Mouse (Mus musculus) C2C12 (cell line): ENCODE data around the gene Elfn2. TPM values are rescaled to one million over a fixed set of nuclear protein-coding genes. Genes with fewer than 3 reads are reported as not detected.

Source experiments
- H3K27me3 ChIP-seq: one replicate; pipeline ENCODE4 v1.6.1; 2011; ENCODE audit not compliant: control insufficient read depth, insufficient read depth, insufficient read length
- H3K36me3 ChIP-seq: one replicate; pipeline ENCODE4 v1.6.1; 2011; ENCODE audit not compliant: control insufficient read depth, insufficient read depth
- H3K4me3 ChIP-seq: one replicate; pipeline ENCODE4 v1.5.1; 2011; ENCODE audit warnings: mild to moderate bottlenecking, control low read depth; ENCODE audit not compliant: poor library complexity, insufficient read depth, severe bottlenecking
- H3K79me2 ChIP-seq: one replicate; pipeline ENCODE4 v1.6.1; 2011; ENCODE audit not compliant: control insufficient read depth, insufficient read depth
- H3K79me3 ChIP-seq: one replicate; pipeline ENCODE4 v1.6.1; 2011; ENCODE audit warnings: low read depth, control low read depth
- H3ac ChIP-seq: one replicate; pipeline ENCODE3; 2011; ENCODE audit warnings: low read depth; ENCODE audit not compliant: control insufficient read depth, insufficient read length
- CEBPB ChIP-seq: IDR thresholded peaks from one replicate; pipeline ENCODE4 v1.6.1; 2011; ENCODE audit warnings: low read depth, mild to moderate bottlenecking, control low read depth, moderate library complexity
- CTCF ChIP-seq: IDR thresholded peaks from one replicate; pipeline ENCODE4 v1.5.1; 2011; ENCODE audit not compliant: control insufficient read depth, insufficient read depth, insufficient read length
- FOSL1 ChIP-seq: IDR thresholded peaks from one replicate; pipeline ENCODE4 v1.8.0; 2011; ENCODE audit warnings: mild to moderate bottlenecking, low read length; ENCODE audit not compliant: poor library complexity, insufficient read depth, severe bottlenecking
- MAX ChIP-seq: IDR thresholded peaks from one replicate; pipeline ENCODE4 v1.6.1; 2011; ENCODE audit warnings: mild to moderate bottlenecking, control low read depth
- MYOD1 ChIP-seq: IDR thresholded peaks from one replicate; pipeline ENCODE4 v1.6.1; 2011; ENCODE audit warnings: low read depth; ENCODE audit not compliant: control insufficient read depth, insufficient read length
- MYOG ChIP-seq: IDR thresholded peaks from one replicate; pipeline ENCODE4 v1.6.1; 2011; ENCODE audit not compliant: control insufficient read depth, insufficient read length; ENCODE audit errors: extremely low read depth
- USF1 ChIP-seq: IDR thresholded peaks from one replicate; pipeline ENCODE4 v1.6.1; 2011; ENCODE audit warnings: low read depth, mild to moderate bottlenecking, control low read depth, moderate library complexity
- polyA plus RNA-seq: library from polyadenylated mRNA; unstranded; fragments of >200 nt; fragmentation: generic; extraction: Trizol; gene quantifications from one replicate; pipeline ENCODE4 v1.2.1, GENCODE M21; 2012; ENCODE audit warnings: missing spikeins

Gene Elfn2
- polyA plus RNA-seq, 1 experiment: not detected

- TF ChIP-seq CTCF (no peak), FOSL1 (no peak), MYOG (no peak), MYOD1 (no peak), CEBPB (no peak), MAX (no peak)
- H3K4me3 ChIP-seq: no peak overlapping the region
- H3ac ChIP-seq: no peak overlapping the region
- H3K79me3 ChIP-seq: no peaks in the 10 kb centered on the region
- H3K36me3 ChIP-seq: no peaks in the 10 kb centered on the region
- no peaks in the 10 kb centered on the region for H3K79me2 ChIP-seq
- peaks cover 78% of the 10 kb centered on the region for H3K27me3 ChIP-seq
Observed at GRCm38 (mm10) chr15:78686910-78687309, 31.7 kb downstream of the Elfn2 start.

GRCm38 (mm10) chr15:78684111-78684510 lies 34.5 kb downstream of the Elfn2 start:
- H3K79me2 ChIP-seq: no peaks in the 10 kb centered on the region
- no peak overlapping the region for H3K4me3 ChIP-seq
- H3K27me3 ChIP-seq: peaks cover 69% of the 10 kb centered on the region
- no peak overlapping the region for H3ac ChIP-seq
- H3K79me3 ChIP-seq: no peaks in the 10 kb centered on the region
- no peaks in the 10 kb centered on the region for H3K36me3 ChIP-seq
- TF ChIP-seq CTCF (no peak), MYOG (no peak), MAX (no peak), CEBPB (no peak), MYOD1 (no peak), FOSL1 (no peak), USF1 (no peak)

- Histone ChIP-seq H3K79me3 (no peaks in the 10 kb centered on the region), H3K79me2 (no peaks in the 10 kb centered on the region), H3K27me3 (peaks cover 69% of the 10 kb centered on the region), H3ac (no peak overlapping the region), H3K4me3 (no peak overlapping the region), H3K36me3 (no peaks in the 10 kb centered on the region)
- no peak for TF ChIP-seq CEBPB
- TF ChIP-seq CTCF: no peak
- TF ChIP-seq MAX: no peak
- no peak for TF ChIP-seq MYOD1
- TF ChIP-seq FOSL1: no peak
- no peak for TF ChIP-seq MYOG
- TF ChIP-seq USF1: no peak
Observed at GRCm38 (mm10) chr15:78683474-78683873, 35.1 kb downstream of the Elfn2 start.

GRCm38 (mm10) chr15:78681781-78682180 lies 36.8 kb downstream of the Elfn2 start:
- H3K4me3 ChIP-seq: no peak overlapping the region
- H3K27me3 ChIP-seq: peaks cover 69% of the 10 kb centered on the region
- TF ChIP-seq MAX: no peak
- TF ChIP-seq CTCF: no peak
- no peak for TF ChIP-seq USF1
- TF ChIP-seq MYOG: no peak
- TF ChIP-seq FOSL1: no peak
- no peak for TF ChIP-seq MYOD1
- no peak for TF ChIP-seq CEBPB
- no peaks in the 10 kb centered on the region for H3K79me2 ChIP-seq
- H3K79me3 ChIP-seq: no peaks in the 10 kb centered on the region
- no peaks in the 10 kb centered on the region for H3K36me3 ChIP-seq
- no peak overlapping the region for H3ac ChIP-seq

GRCm38 (mm10) chr15:78681301-78681700 lies 37.3 kb downstream of the Elfn2 start:
- no peak for TF ChIP-seq MYOD1
- no peak for TF ChIP-seq USF1
- no peak for TF ChIP-seq CEBPB
- TF ChIP-seq FOSL1: no peak
- TF ChIP-seq MYOG: no peak
- TF ChIP-seq CTCF: no peak
- TF ChIP-seq MAX: no peak
- Histone ChIP-seq H3K79me2 (no peaks in the 10 kb centered on the region), H3K27me3 (peaks cover 69% of the 10 kb centered on the region), H3K36me3 (no peaks in the 10 kb centered on the region), H3ac (no peak overlapping the region), H3K79me3 (no peaks in the 10 kb centered on the region), H3K4me3 (no peak overlapping the region)

- Histone ChIP-seq H3K4me3 (no peak overlapping the region), H3K27me3 (peaks cover 65% of the 10 kb centered on the region), H3K79me2 (no peaks in the 10 kb centered on the region), H3K36me3 (no peaks in the 10 kb centered on the region), H3K79me3 (no peaks in the 10 kb centered on the region), H3ac (no peak overlapping the region)
- TF ChIP-seq MAX: no peak
- TF ChIP-seq FOSL1: no peak
- no peak for TF ChIP-seq CEBPB
- no peak for TF ChIP-seq USF1
- no peak for TF ChIP-seq CTCF
- TF ChIP-seq MYOD1: peak; percentile 15
Observed at GRCm38 (mm10) chr15:78680291-78680690, 38.3 kb downstream of the Elfn2 start.
